9 mouse cellular contexts compared by ENCODE assay signal in genomic region chr12:77240372-77240771, GRCm38 (mm10). TPM values are rescaled to one million over a fixed set of nuclear protein-coding genes. Genes with fewer than 3 reads are reported as not detected.
DNase-seq lines count a peak whose midpoint lies in the region; ATAC-seq and TF ChIP-seq lines count a peak whose summit lies in the region.
"Had no signal": no experiment of that assay in that cellular context is flagged by ENCODE, and none has a peak within 500 bp of the region (broad histone marks: within the 10 kb centered on the region; RNA-seq: fewer than 3 reads in every experiment).

No protein-coding gene starts in this region.

- H3K4me1 ChIP-seq in heart, adult 2 months (ENCODE audit: control insufficient read depth, insufficient read depth, low read length), result peaks cover 4% of the 10 kb centered on the region; the same call in 1 of the 2 replicates
- peaks cover 10% of the 10 kb centered on the region; the same call in 1 of the 2 replicates for H3K4me1 ChIP-seq in limb, embryonic 13.5 days

- H3K9me3 ChIP-seq in limb, embryonic 13.5 days, result no peaks in the 10 kb centered on the region
- H3K9me3 ChIP-seq: embryonic facial prominence, embryonic 15.5 days had no signal

- no peaks in the 10 kb centered on the region for H3K79me2 ChIP-seq in heart, adult 2 months (replicated peaks; ENCODE audit: control insufficient read depth, insufficient read depth, low read length)

- no peak overlapping the region for H3K27ac ChIP-seq in heart, adult 2 months
- no peak overlapping the region for H3K27ac ChIP-seq in limb, embryonic 13.5 days
- H3K27ac ChIP-seq: embryonic facial prominence, embryonic 15.5 days had no signal

- intact Hi-C loops in heart, adult 2 months (cut with DNase I), result loop anchor here (2.0 to 10.0 kb wide), 3 partner anchors 290 to 544 kb away; no protein-coding TSS in a partner anchor
- intact Hi-C loops in gastrocnemius, postnatal 14 days (cut with DNase I; ENCODE audit: low total_unique reads), result no loop called here

- WGBS in heart, adult 2 months, result 52% methylated on average over 6 of the region's 6 CpGs
- 48% methylated on average over 6 of the region's 6 CpGs for WGBS in limb, embryonic 13.5 days

- DNase-seq in heart, adult 2 months, result no peak
- no peak for DNase-seq in heart, adult 9 months (ENCODE audit: low spot score in 2 of 2)
- peak; percentile 8 for DNase-seq in thymus, postnatal 25 days
- no peak for DNase-seq in thymus, postnatal 4 days
- DNase-seq in urinary bladder, adult 18-20 months (ENCODE audit: low spot score in 2 of 2), result no peak
- no peak for DNase-seq in thymus, postnatal 36 days
- DNase-seq in gastrocnemius, postnatal 14 days, result no peak

- H3K27me3 ChIP-seq in heart, adult 2 months (ENCODE audit: control insufficient read depth, insufficient read depth, low read length), result no peaks in the 10 kb centered on the region
- no peaks in the 10 kb centered on the region for H3K27me3 ChIP-seq in limb, embryonic 13.5 days
- H3K27me3 ChIP-seq: embryonic facial prominence, embryonic 15.5 days had no signal

- ATAC-seq in limb, embryonic 13.5 days (ENCODE audit: low FRiP score, low read depth), result no peak

- TF ChIP-seq CTCF in heart, adult 2 months (IDR thresholded peaks at IDR 0.05), result no peak

- H3K36me3 ChIP-seq in heart, adult 2 months (ENCODE audit: control insufficient read depth, insufficient read depth, low read length), result no peaks in the 10 kb centered on the region
- no peaks in the 10 kb centered on the region for H3K36me3 ChIP-seq in limb, embryonic 13.5 days
- H3K36me3 ChIP-seq: embryonic facial prominence, embryonic 15.5 days had no signal

- no peak overlapping the region for H3K9ac ChIP-seq in heart, adult 2 months (ENCODE audit: low read depth, low read length)
- H3K9ac ChIP-seq in limb, embryonic 13.5 days, result no peak overlapping the region

- TF ChIP-seq EP300 in heart, adult 2 months (IDR thresholded peaks at IDR 0.05; ENCODE audit: insufficient read depth, low read depth, low read length), result no peak

- H3K4me3 ChIP-seq in heart, adult 2 months, result peak overlapping the region; percentile 99; the same call in 1 of the 2 replicates
- peak overlapping the region; percentile 20; the same call in 1 of the 2 replicates for H3K4me3 ChIP-seq in limb, embryonic 13.5 days

- H3K4me2 ChIP-seq in limb, embryonic 13.5 days (replicated peaks), result peak overlapping the region; percentile 34

- no peak for TF ChIP-seq POLR2A in heart, adult 2 months (IDR thresholded peaks at IDR 0.05; ENCODE audit: insufficient read depth, low read depth, low read length)

RNA-seq across cellular contexts. Expression of gene Fut8, which starts 2.4 kb away (rescaled TPM):
- 10 to 100 TPM; 14.3 to 18.8 TPM for total RNA-seq in heart, adult 2 months (2021)
- 7.3 and 8.6 TPM in 2 replicates for polyA plus RNA-seq in heart, adult 2 months (2012; rRNA removed)
- 28.0 and 28.8 TPM in 2 replicates for polyA plus RNA-seq in limb, embryonic 13.5 days (2015; fragmentation: Nextera tagmentation; extraction: Ambion mirVana)
- total RNA-seq in gastrocnemius, postnatal 14 days (2021), result 10 to 100 TPM; 15.5 to 20.9 TPM
